Mouse (Mus musculus) liver, postnatal 0 days (tissue): Measurements from ENCODE around the gene Lrrc58. TPM values are rescaled to one million over a fixed set of nuclear protein-coding genes. Genes with fewer than 3 reads are reported as not detected.

Source experiments
- ATAC-seq: fragments of 200-750 bp; cut with Nextera tagmentation; 2 replicates; pipeline ENCODE4 v1.8.0; 2017; ENCODE audit warnings: mild to moderate bottlenecking, moderate library complexity
- DNase-seq: peaks from one replicate; pipeline ENCODE4 v3.0.0-alpha.2; 2016
- H3K27ac ChIP-seq: fragments of 300-500 bp; sonication (generic); 2 replicates; pipeline ENCODE4 v1.5.1; 2014; ENCODE audit warnings: antibody characterized with exemption, moderate library complexity, mild to moderate bottlenecking, low read depth
- H3K27me3 ChIP-seq: fragments of 300-500 bp; sonication (generic); 2 replicates; pipeline ENCODE4 v1.6.1; 2014; ENCODE audit warnings: low read length, control low read depth, mixed read lengths; ENCODE audit not compliant: insufficient read depth
- H3K36me3 ChIP-seq: fragments of 300-500 bp; sonication (generic); replicated peaks from 2 replicates; pipeline ENCODE4 v1.6.1; 2014; ENCODE audit warnings: mild to moderate bottlenecking, control low read depth, low read length, moderate library complexity, mixed read lengths; ENCODE audit not compliant: insufficient read depth
- H3K4me1 ChIP-seq: fragments of 300-500 bp; sonication (generic); 2 replicates; pipeline ENCODE4 v1.6.1; 2014; ENCODE audit warnings: antibody characterized with exemption, mild to moderate bottlenecking, control low read depth; ENCODE audit not compliant: insufficient read depth
- H3K4me2 ChIP-seq: fragments of 300-500 bp; sonication (generic); 2 replicates; pipeline ENCODE4 v1.6.1; 2014; ENCODE audit warnings: low read depth, mild to moderate bottlenecking, low read length, moderate library complexity, mixed read lengths
- H3K4me3 ChIP-seq: fragments of 300-500 bp; sonication (generic); 2 replicates; pipeline ENCODE4 v1.5.1; 2014; ENCODE audit warnings: low read depth, low read length
- H3K9ac ChIP-seq: fragments of 300-500 bp; sonication (generic); replicated peaks from 2 replicates; pipeline ENCODE4 v1.6.1; 2014; ENCODE audit warnings: mild to moderate bottlenecking, moderate library complexity
- H3K9me3 ChIP-seq: fragments of 300-500 bp; sonication (generic); 2 replicates; pipeline ENCODE4 v1.6.1; 2016; ENCODE audit warnings: mild to moderate bottlenecking, control low read depth, low read length, mixed read lengths
- CTCF ChIP-seq: sonication (generic); IDR thresholded peaks from 2 replicates; pipeline ENCODE4 v1.5.1; 2016; ENCODE audit warnings: antibody characterized with exemption, low read depth
- EP300 ChIP-seq: IDR thresholded peaks from 2 replicates; pipeline ENCODE4 v1.6.1; 2016; ENCODE audit warnings: antibody characterized with exemption, low read depth, mild to moderate bottlenecking
- WGBS: fragments of 180-500 bp; shearing (Covaris S2); extraction: QIAGEN DNeasy Blood & Tissue Kit; methylation state at CpG from one replicate; pipeline ENCODE4 v1.1.7; 2014; ENCODE audit not compliant: insufficient replicate concordance; 5-methylcytosine and 5-hydroxymethylcytosine counted together
- polyA plus RNA-seq: library from polyadenylated mRNA; unstranded; fragments of >200 nt; fragmentation: Nextera tagmentation; extraction: Ambion mirVana; gene quantifications from 2 replicates; pipeline ENCODE4 v1.2.1, GENCODE M21; 2015

The Lrrc58 gene
- polyA plus RNA-seq, 1 experiment from 2014 or later, result 11.6 TPM

- no peak for DNase-seq
- H3K36me3 ChIP-seq, result no peaks in the 10 kb centered on the region
- H3K9ac ChIP-seq, result no peak overlapping the region
- H3K27ac ChIP-seq, result no peak overlapping the region
- no peak overlapping the region for H3K4me2 ChIP-seq
- TF ChIP-seq EP300, result no peak
- H3K9me3 ChIP-seq, result no peaks in the 10 kb centered on the region
- peaks cover 16% of the 10 kb centered on the region; the same call in 1 of the 2 replicates for H3K4me1 ChIP-seq
- no peak overlapping the region for H3K4me3 ChIP-seq
- ATAC-seq, result no peak
- WGBS, result 73% methylated on average over 2 of the region's 2 CpGs
- H3K27me3 ChIP-seq, result no peaks in the 10 kb centered on the region
These were observed 25.8 kb upstream of the Lrrc58 start for GRCm38 (mm10) chr16:37842439-37842838.

GRCm38 (mm10) chr16:37843740-37844139 is 24.4 kb upstream of the Lrrc58 start:
- Histone ChIP-seq H3K4me2 (no peak overlapping the region), H3K36me3 (no peaks in the 10 kb centered on the region), H3K27me3 (no peaks in the 10 kb centered on the region), H3K9me3 (no peaks in the 10 kb centered on the region), H3K4me1 (peaks cover 16% of the 10 kb centered on the region; the same call in 1 of the 2 replicates), H3K4me3 (no peak overlapping the region), H3K27ac (no peak overlapping the region), H3K9ac (no peak overlapping the region)
- TF ChIP-seq CTCF (no peak), EP300 (no peak)
- no peak for ATAC-seq
- no peak for DNase-seq
- 58% methylated on average over 12 of the region's 12 CpGs for WGBS

- WGBS, result 42% methylated on average over 7 of the region's 7 CpGs
- DNase-seq, result no peak
- TF ChIP-seq EP300, result no peak; the same call in 1 of the 2 replicates
- TF ChIP-seq CTCF, result no peak
- no peak overlapping the region for H3K27ac ChIP-seq
- H3K36me3 ChIP-seq, result no peaks in the 10 kb centered on the region
- no peaks in the 10 kb centered on the region for H3K9me3 ChIP-seq
- peaks cover 16% of the 10 kb centered on the region; the same call in 1 of the 2 replicates for H3K4me1 ChIP-seq
- ATAC-seq, result no peak
- no peak overlapping the region for H3K4me2 ChIP-seq
- no peak overlapping the region for H3K9ac ChIP-seq
- H3K27me3 ChIP-seq, result no peaks in the 10 kb centered on the region
- H3K4me3 ChIP-seq, result no peak overlapping the region
These were observed 22.8 kb upstream of the Lrrc58 start for GRCm38 (mm10) chr16:37845202-37845925.

GRCm38 (mm10) chr16:37847081-37847480 is 21.1 kb upstream of the Lrrc58 start:
- no peak overlapping the region for H3K4me2 ChIP-seq
- no peak overlapping the region for H3K4me3 ChIP-seq
- TF ChIP-seq CTCF (no peak), EP300 (no peak)
- WGBS, result 61% methylated on average over 3 of the region's 3 CpGs
- no peak overlapping the region for H3K27ac ChIP-seq
- H3K36me3 ChIP-seq, result no peaks in the 10 kb centered on the region
- no peaks in the 10 kb centered on the region for H3K27me3 ChIP-seq
- H3K4me1 ChIP-seq, result peaks cover 16% of the 10 kb centered on the region; the same call in 1 of the 2 replicates
- ATAC-seq, result no peak; the same call in 1 of the 2 replicates
- no peaks in the 10 kb centered on the region for H3K9me3 ChIP-seq
- H3K9ac ChIP-seq, result no peak overlapping the region
- DNase-seq, result no peak

- no peak for TF ChIP-seq CTCF
- TF ChIP-seq EP300, result peak; percentile 18; the same call in 1 of the 2 replicates
These were observed 16.8 kb upstream of the Lrrc58 start for GRCm38 (mm10) chr16:37851366-37851765.

GRCm38 (mm10) chr16:37853279-37853678 is 14.9 kb upstream of the Lrrc58 start:
- WGBS, result 75% methylated on average over 9 of the region's 9 CpGs
- Histone ChIP-seq H3K4me2 (no peak overlapping the region), H3K4me1 (no peaks in the 10 kb centered on the region; the same call in 1 of the 2 replicates), H3K4me3 (no peak overlapping the region), H3K9me3 (no peaks in the 10 kb centered on the region), H3K27ac (no peak overlapping the region), H3K27me3 (no peaks in the 10 kb centered on the region), H3K9ac (no peak overlapping the region), H3K36me3 (no peaks in the 10 kb centered on the region)
- ATAC-seq (no peak), DNase-seq (no peak)
- TF ChIP-seq CTCF (no peak), EP300 (no peak)

More at GRCm38 (mm10) chr16:37851366-37851765, 16.8 kb upstream of the Lrrc58 start:
- WGBS, result 39% methylated on average over 5 of the region's 5 CpGs
- Histone ChIP-seq H3K27ac (no peak overlapping the region), H3K4me3 (no peak overlapping the region), H3K36me3 (no peaks in the 10 kb centered on the region), H3K9me3 (no peaks in the 10 kb centered on the region), H3K9ac (no peak overlapping the region), H3K4me1 (peaks cover 9% of the 10 kb centered on the region; the same call in 1 of the 2 replicates), H3K4me2 (no peak overlapping the region), H3K27me3 (no peaks in the 10 kb centered on the region)
- DNase-seq (no peak), ATAC-seq (peak; percentile 50; the same call in 1 of the 2 replicates)
